Comparison of ENCODE assay signal across 11 mouse cellular contexts in the genomic region with DNA sequence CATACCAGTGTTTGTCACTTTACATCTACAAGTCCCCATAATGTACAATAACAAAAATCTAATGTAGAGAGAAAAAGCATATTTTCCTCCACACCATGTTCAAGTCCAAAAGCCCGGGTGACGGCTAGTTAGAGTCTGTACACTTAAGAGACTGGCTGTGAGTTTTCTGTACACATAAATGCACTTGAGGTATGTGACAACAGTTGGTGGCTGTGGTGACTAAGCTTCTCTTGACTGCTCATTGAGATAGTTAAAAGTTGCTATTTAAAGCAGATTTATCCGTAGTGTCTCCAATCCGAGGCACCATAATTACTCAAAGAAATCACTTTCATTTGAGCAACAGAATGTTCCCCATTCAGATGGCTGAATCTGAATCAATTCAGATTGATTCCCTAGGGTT.
"Had no signal": no experiment of that assay in that cellular context is flagged by ENCODE, and none has a peak within 500 bp of the region (broad histone marks: within the 10 kb centered on the region; RNA-seq: fewer than 3 reads in every experiment).

No protein-coding gene starts in this region.

- H3K27me3 ChIP-seq: kidney, embryonic 15.5 days; liver, embryonic 13.5 days had no signal

- H3K27ac ChIP-seq: kidney, embryonic 15.5 days; left cerebral cortex, adult 2 months; liver, embryonic 13.5 days; macrophage had no signal

- H3K9ac ChIP-seq: kidney, embryonic 15.5 days; liver, embryonic 13.5 days had no signal

- H3K4me1 ChIP-seq: liver, embryonic 13.5 days had no signal

- H3K9me3 ChIP-seq: kidney, embryonic 15.5 days; liver, embryonic 13.5 days had no signal

- H3K36me3 ChIP-seq: kidney, embryonic 15.5 days; liver, embryonic 13.5 days had no signal

- H3K4me2 ChIP-seq: kidney, embryonic 15.5 days; liver, embryonic 13.5 days had no signal

- DNase-seq: kidney, postnatal 10 days; kidney, postnatal 36 days; layer of hippocampus, postnatal 36 days; liver, embryonic 13.5 days; lung, adult 2 months; midbrain, embryonic 14.5 days; thymus, adult 18-20 months; thymus, postnatal 36 days had no signal

- H3K4me3 ChIP-seq: kidney, embryonic 15.5 days; left cerebral cortex, adult 2 months; liver, embryonic 13.5 days had no signal
